16 mouse cellular contexts compared by ENCODE assay signal in the genomic region with DNA sequence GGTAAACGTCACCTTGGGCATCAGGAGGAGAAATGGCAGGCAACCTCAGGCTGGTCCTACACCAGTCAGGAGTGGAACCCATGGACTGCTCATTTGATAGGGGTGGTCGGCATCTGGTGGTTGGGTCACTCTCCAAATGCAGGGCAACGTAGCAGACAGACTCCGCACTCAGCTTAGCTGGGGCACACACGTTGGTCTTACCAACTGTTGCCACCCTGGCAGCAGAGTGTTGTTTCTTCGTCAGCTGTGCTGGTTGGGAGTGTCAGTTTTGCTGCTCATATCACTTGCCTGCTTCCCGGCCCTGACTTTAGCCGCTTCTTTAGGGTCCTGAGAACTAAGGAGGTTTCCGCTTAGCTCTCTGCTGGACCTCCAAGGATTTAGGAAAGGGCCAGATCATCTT.
"Had no signal": no experiment of that assay in that cellular context is flagged by ENCODE, and none has a peak within 500 bp of the region (broad histone marks: within the 10 kb centered on the region; RNA-seq: fewer than 3 reads in every experiment).

No protein-coding gene starts in this region.

- H3K4me3 ChIP-seq: neural tube, embryonic 12.5 days; neural tube, embryonic 13.5 days; neural tube, embryonic 15.5 days; stomach, embryonic 15.5 days had no signal

- H3K27me3 ChIP-seq: neural tube, embryonic 12.5 days; neural tube, embryonic 13.5 days; neural tube, embryonic 15.5 days; stomach, embryonic 15.5 days had no signal

- DNase-seq: retina, postnatal 1 day; right cerebral cortex, adult 18-20 months; right cerebral cortex, postnatal 14 days; right cerebral cortex, postnatal 25 days; right cerebral cortex, postnatal 4 days; spleen, adult 18-20 months; thymus, adult 18-20 months; thymus, adult 2 months; thymus, postnatal 14 days; thymus, postnatal 25 days; thymus, postnatal 36 days; thymus, postnatal 4 days had no signal

- H3K4me2 ChIP-seq: neural tube, embryonic 12.5 days; neural tube, embryonic 13.5 days; neural tube, embryonic 15.5 days; stomach, embryonic 15.5 days had no signal

- H3K36me3 ChIP-seq: neural tube, embryonic 12.5 days; neural tube, embryonic 13.5 days; neural tube, embryonic 15.5 days; stomach, embryonic 15.5 days had no signal
